Mouse (Mus musculus): ENCODE data around the gene Cbl. TPM values are rescaled to one million over a fixed set of nuclear protein-coding genes. Genes with fewer than 3 reads are reported as not detected.

The Cbl gene
- polyA plus RNA-seq, 1 experiment from 2014 or later: 18.1 TPM

DNA sequence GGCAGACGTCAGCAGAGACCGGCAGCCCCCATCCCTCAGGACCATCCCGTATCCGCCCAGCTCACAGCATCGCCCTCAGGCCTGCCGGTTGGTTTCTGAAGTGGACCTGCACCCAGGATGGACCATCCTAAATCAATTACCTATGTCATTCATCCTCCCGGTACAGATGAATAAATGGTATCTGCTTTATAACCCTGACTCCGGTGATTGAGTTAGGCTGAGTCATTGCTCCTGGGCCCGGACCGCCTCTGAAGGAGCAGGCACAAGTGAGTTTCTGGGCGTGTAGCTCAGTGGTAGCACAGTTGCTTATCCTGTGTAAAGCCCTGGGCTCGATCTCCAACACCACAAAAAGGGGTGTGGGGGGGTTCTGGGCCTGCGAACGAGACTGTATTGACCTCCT, 27.5 kb upstream of the Cbl start:
- Histone ChIP-seq H3K4me2 (ENCODE audit: low read length) (no peak overlapping the region), H3K27me3 (replicated peaks; ENCODE audit: control insufficient read depth, insufficient read depth, low read length) (no peaks in the 10 kb centered on the region), H3K9me3 (ENCODE audit: control insufficient read depth, low read length) (no peaks in the 10 kb centered on the region), H3K4me1 (replicated peaks; ENCODE audit: control insufficient read depth, insufficient read depth, low read length) (0 out of 2 replicates have a peak, but pooled peaks cover 2% of the 10 kb centered on the region), H3K4me3 (ENCODE audit: low read depth, low read length) (no peak overlapping the region), H3K27ac (ENCODE audit: low read depth) (no peak overlapping the region), H3K9ac (ENCODE audit: low read length) (no peak overlapping the region), H3K36me3 (ENCODE audit: control insufficient read depth, insufficient read depth, low read length) (no peaks in the 10 kb centered on the region)
- ATAC-seq (replicated peaks; ENCODE audit: low FRiP score, low TSS enrichment, low read depth) (no peak), DNase-seq (ENCODE audit: low spot score) (no peak)
- WGBS: 82% methylated on average over 14 of the region's 14 CpGs

DNA sequence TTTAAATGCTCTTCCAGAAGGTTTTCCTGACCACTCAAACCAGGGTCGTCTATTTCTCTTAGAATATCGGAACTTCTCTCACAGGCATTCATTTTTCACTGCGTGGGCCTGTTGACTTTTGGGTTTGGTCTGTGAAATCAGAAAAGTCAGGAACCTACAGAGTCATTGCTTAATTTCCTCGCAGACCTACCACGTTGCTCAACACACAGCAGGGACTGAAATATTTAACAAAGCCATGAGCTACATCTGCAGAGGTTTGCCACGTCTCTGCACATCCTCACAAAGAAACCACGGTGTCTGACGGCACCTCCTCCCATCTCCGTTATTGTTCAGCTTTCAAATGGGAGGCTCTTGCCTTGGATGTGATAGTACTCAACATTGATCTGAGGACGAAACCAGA, 25.2 kb upstream of the Cbl start:
- ATAC-seq (replicated peaks; ENCODE audit: low FRiP score, low TSS enrichment, low read depth): no peak
- WGBS: 77% methylated on average over 10 of the region's 10 CpGs

DNA sequence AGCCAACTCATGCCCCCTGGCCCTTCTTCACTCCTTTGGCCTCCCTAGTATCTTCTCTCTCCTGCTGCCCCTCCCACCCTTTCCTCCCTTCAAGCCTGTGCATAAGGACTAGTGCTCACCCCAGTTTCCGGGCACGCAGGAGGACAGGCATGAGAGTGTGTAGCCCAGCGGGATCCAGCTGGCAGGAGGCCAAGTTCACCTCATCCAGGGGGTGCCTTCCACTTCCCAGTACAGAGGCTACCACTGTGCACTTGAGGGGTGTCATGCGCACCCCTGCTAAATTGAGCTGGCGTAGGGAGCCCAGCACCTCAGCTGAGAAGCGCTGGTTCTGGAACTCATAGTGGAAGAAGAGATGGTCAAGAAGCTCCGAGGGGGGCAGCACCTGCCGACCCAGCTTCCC, 22.4 kb upstream of the Cbl start:
- H3K27ac ChIP-seq (ENCODE audit: low read depth): no peak overlapping the region
- no peak overlapping the region for H3K4me3 ChIP-seq (ENCODE audit: low read depth, low read length)
- H3K9ac ChIP-seq (ENCODE audit: low read length): no peak overlapping the region
- no peaks in the 10 kb centered on the region for H3K36me3 ChIP-seq (ENCODE audit: control insufficient read depth, insufficient read depth, low read length)
- no peaks in the 10 kb centered on the region for H3K9me3 ChIP-seq (ENCODE audit: control insufficient read depth, low read length)
- H3K4me2 ChIP-seq (ENCODE audit: low read length): no peak overlapping the region
- WGBS: 80% methylated on average over 8 of the region's 8 CpGs
- peaks cover 8% of the 10 kb centered on the region; the same call in 1 of the 2 replicates for H3K4me1 ChIP-seq (replicated peaks; ENCODE audit: control insufficient read depth, insufficient read depth, low read length)
- no peak for ATAC-seq (replicated peaks; ENCODE audit: low FRiP score, low TSS enrichment, low read depth)
- DNase-seq (ENCODE audit: low spot score): no peak
- no peaks in the 10 kb centered on the region for H3K27me3 ChIP-seq (replicated peaks; ENCODE audit: control insufficient read depth, insufficient read depth, low read length)

More for the DNA sequence above, 25.2 kb upstream of the Cbl start:
- Histone ChIP-seq H3K4me1 (replicated peaks; ENCODE audit: control insufficient read depth, insufficient read depth, low read length) (peaks cover 7% of the 10 kb centered on the region; the same call in 1 of the 2 replicates), H3K27ac (ENCODE audit: low read depth) (no peak overlapping the region), H3K4me3 (ENCODE audit: low read depth, low read length) (no peak overlapping the region), H3K36me3 (ENCODE audit: control insufficient read depth, insufficient read depth, low read length) (no peaks in the 10 kb centered on the region), H3K4me2 (ENCODE audit: low read length) (no peak overlapping the region), H3K9ac (ENCODE audit: low read length) (no peak overlapping the region), H3K27me3 (replicated peaks; ENCODE audit: control insufficient read depth, insufficient read depth, low read length) (no peaks in the 10 kb centered on the region), H3K9me3 (ENCODE audit: control insufficient read depth, low read length) (no peaks in the 10 kb centered on the region)
- DNase-seq (ENCODE audit: low spot score): no peak

DNA sequence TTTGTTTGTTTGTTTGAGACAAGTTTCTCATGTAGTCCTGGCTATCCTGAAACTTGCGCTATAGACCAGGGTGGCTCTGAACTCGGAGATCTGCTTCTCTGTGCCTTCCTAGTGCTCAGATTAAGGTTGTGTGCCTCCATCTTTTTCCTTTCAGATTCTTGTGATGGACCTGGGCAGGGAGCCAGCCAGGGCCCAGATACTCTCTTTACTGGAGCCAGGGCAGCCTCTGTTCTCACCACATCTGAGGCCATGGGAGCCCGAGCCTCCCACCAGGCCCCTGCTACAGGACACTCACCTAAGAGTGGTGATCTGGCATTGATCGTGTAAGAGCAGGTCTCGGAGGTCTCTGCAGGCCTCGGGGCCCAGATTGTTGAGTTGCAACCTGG, 21.3 kb upstream of the Cbl start:
- no peak for DNase-seq (ENCODE audit: low spot score)

GRCm38 (mm10) chr9:44254508-44255135, 20.8 kb upstream of the Cbl start:
- ATAC-seq (replicated peaks; ENCODE audit: low FRiP score, low TSS enrichment, low read depth) (no peak), DNase-seq (ENCODE audit: low spot score) (no peak)
- Histone ChIP-seq H3K9me3 (ENCODE audit: control insufficient read depth, low read length) (no peaks in the 10 kb centered on the region), H3K27me3 (replicated peaks; ENCODE audit: control insufficient read depth, insufficient read depth, low read length) (no peaks in the 10 kb centered on the region), H3K4me1 (replicated peaks; ENCODE audit: control insufficient read depth, insufficient read depth, low read length) (peaks cover 8% of the 10 kb centered on the region; the same call in 1 of the 2 replicates), H3K9ac (ENCODE audit: low read length) (no peak overlapping the region), H3K36me3 (ENCODE audit: control insufficient read depth, insufficient read depth, low read length) (no peaks in the 10 kb centered on the region), H3K4me2 (ENCODE audit: low read length) (no peak overlapping the region), H3K4me3 (ENCODE audit: low read depth, low read length) (no peak overlapping the region), H3K27ac (ENCODE audit: low read depth) (no peak overlapping the region)
- 11% methylated on average over 5 of the region's 5 CpGs for WGBS

More for the DNA sequence above, 21.3 kb upstream of the Cbl start:
- H3K9ac ChIP-seq (ENCODE audit: low read length): no peak overlapping the region
- ATAC-seq (replicated peaks; ENCODE audit: low FRiP score, low TSS enrichment, low read depth): no peak
- peaks cover 8% of the 10 kb centered on the region; the same call in 1 of the 2 replicates for H3K4me1 ChIP-seq (replicated peaks; ENCODE audit: control insufficient read depth, insufficient read depth, low read length)
- no peaks in the 10 kb centered on the region for H3K36me3 ChIP-seq (ENCODE audit: control insufficient read depth, insufficient read depth, low read length)
- H3K27me3 ChIP-seq (replicated peaks; ENCODE audit: control insufficient read depth, insufficient read depth, low read length): no peaks in the 10 kb centered on the region
- no peaks in the 10 kb centered on the region for H3K9me3 ChIP-seq (ENCODE audit: control insufficient read depth, low read length)
- 60% methylated on average over 6 of the region's 6 CpGs for WGBS
- no peak overlapping the region for H3K27ac ChIP-seq (ENCODE audit: low read depth)
- no peak overlapping the region for H3K4me2 ChIP-seq (ENCODE audit: low read length)
- no peak overlapping the region for H3K4me3 ChIP-seq (ENCODE audit: low read depth, low read length)

DNA sequence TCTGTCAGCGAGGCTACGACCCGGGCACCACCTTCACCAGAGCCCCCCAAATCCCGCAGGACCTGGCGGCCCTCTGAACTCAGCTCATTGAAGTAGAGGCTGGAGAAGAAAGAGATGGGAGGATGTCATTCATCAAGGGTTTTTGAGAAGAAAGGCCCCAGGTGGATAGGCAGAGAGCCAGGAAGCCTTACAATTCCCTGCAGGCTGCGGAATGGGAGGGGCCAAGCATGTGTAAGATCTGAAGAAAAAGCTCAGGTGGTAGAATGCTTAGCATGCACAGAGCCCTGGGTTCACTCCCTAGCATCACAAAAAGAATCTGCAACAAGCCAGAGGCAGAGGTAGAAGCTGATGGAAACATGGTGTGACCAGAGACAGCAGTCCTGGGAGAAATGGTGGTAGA, 19.6 kb upstream of the Cbl start:
- no peak for DNase-seq (ENCODE audit: low spot score)
- Histone ChIP-seq H3K27me3 (replicated peaks; ENCODE audit: control insufficient read depth, insufficient read depth, low read length) (no peaks in the 10 kb centered on the region), H3K9ac (ENCODE audit: low read length) (no peak overlapping the region), H3K4me1 (replicated peaks; ENCODE audit: control insufficient read depth, insufficient read depth, low read length) (peaks cover 8% of the 10 kb centered on the region; the same call in 1 of the 2 replicates), H3K4me2 (ENCODE audit: low read length) (no peak overlapping the region), H3K4me3 (ENCODE audit: low read depth, low read length) (no peak overlapping the region), H3K27ac (ENCODE audit: low read depth) (no peak overlapping the region), H3K9me3 (ENCODE audit: control insufficient read depth, low read length) (no peaks in the 10 kb centered on the region), H3K36me3 (ENCODE audit: control insufficient read depth, insufficient read depth, low read length) (no peaks in the 10 kb centered on the region)
- no peak for ATAC-seq (replicated peaks; ENCODE audit: low FRiP score, low TSS enrichment, low read depth)
- WGBS: 75% methylated on average over 6 of the region's 6 CpGs

- peaks cover 8% of the 10 kb centered on the region; the same call in 1 of the 2 replicates for H3K4me1 ChIP-seq (replicated peaks; ENCODE audit: control insufficient read depth, insufficient read depth, low read length)
- DNase-seq (ENCODE audit: low spot score): no peak
- H3K27ac ChIP-seq (ENCODE audit: low read depth): no peak within 1 kb of the TSS
- no peak within 1 kb of the TSS for H3K4me3 ChIP-seq (ENCODE audit: low read depth, low read length)
- H3K4me2 ChIP-seq (ENCODE audit: low read length): no peak within 1 kb of the TSS
- H3K9ac ChIP-seq (ENCODE audit: low read length): no peak within 1 kb of the TSS
- H3K9me3 ChIP-seq (ENCODE audit: control insufficient read depth, low read length): no peaks in the 10 kb centered on the region
- H3K36me3 ChIP-seq (ENCODE audit: control insufficient read depth, insufficient read depth, low read length): no peaks in the 10 kb centered on the region
- WGBS: 71% methylated on average over 10 of the region's 10 CpGs
- ATAC-seq (replicated peaks; ENCODE audit: low FRiP score, low TSS enrichment, low read depth): no peak
- no peaks in the 10 kb centered on the region for H3K27me3 ChIP-seq (replicated peaks; ENCODE audit: control insufficient read depth, insufficient read depth, low read length)
Observed at GRCm38 (mm10) chr9:44251314-44251713, 17.5 kb upstream of the Cbl start, which contains the start of gene Pdzd3. Gene Pdzd3, minus strand, starts transcription at chr9:44251471.

DNA sequence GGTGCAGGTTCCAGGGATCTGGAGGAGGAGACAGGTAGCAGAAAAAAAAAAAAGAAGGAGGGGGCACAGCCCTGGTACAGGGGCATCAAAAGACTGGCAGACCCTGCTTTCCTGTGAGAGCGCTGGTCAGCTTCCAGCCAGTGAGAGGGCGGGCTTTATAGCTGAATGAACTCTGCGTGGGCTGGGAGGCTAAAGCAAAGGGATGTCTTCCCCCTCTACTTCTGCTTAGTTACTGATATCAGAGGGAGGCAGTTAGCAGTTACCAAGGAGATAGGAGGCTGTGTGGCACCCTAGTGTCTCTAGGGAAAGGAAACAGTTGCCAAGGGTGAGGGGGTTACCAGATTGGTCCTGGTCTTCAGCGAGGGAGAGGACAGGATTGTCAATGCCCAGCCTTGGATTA, 16.6 kb upstream of the Cbl start:
- Histone ChIP-seq H3K27me3 (replicated peaks; ENCODE audit: control insufficient read depth, insufficient read depth, low read length) (no peaks in the 10 kb centered on the region), H3K9ac (ENCODE audit: low read length) (no peak overlapping the region), H3K27ac (ENCODE audit: low read depth) (no peak overlapping the region), H3K4me2 (ENCODE audit: low read length) (no peak overlapping the region), H3K36me3 (ENCODE audit: control insufficient read depth, insufficient read depth, low read length) (no peaks in the 10 kb centered on the region), H3K9me3 (ENCODE audit: control insufficient read depth, low read length) (no peaks in the 10 kb centered on the region), H3K4me3 (ENCODE audit: low read depth, low read length) (no peak overlapping the region), H3K4me1 (replicated peaks; ENCODE audit: control insufficient read depth, insufficient read depth, low read length) (peaks cover 8% of the 10 kb centered on the region; the same call in 1 of the 2 replicates)
- DNase-seq (ENCODE audit: low spot score) (no peak), ATAC-seq (replicated peaks; ENCODE audit: low FRiP score, low TSS enrichment, low read depth) (no peak)
- WGBS: 51% methylated on average over 4 of the region's 4 CpGs

All from intestine, embryonic 14.5 days (tissue).